Mouse (Mus musculus): ENCODE results near the gene Slc44a1.
A peak's percentile ranks its signal among the peaks of the same experiment; 100 is the strongest.

Slc44a1 gene

GRCm38 (mm10) chr4:53465887-53466286 is 25.7 kb downstream of the Slc44a1 start:
- no peak for DNase-seq (ENCODE audit: low spot score in 2 of 2)

GRCm38 (mm10) chr4:53469007-53469406 is 28.8 kb downstream of the Slc44a1 start:
- DNase-seq (ENCODE audit: low spot score in 2 of 2): peak in 1 of 2 experiments; percentile 24

GRCm38 (mm10) chr4:53474109-53474508 is 33.9 kb downstream of the Slc44a1 start:
- no peak for DNase-seq (ENCODE audit: low spot score in 2 of 2)

- DNase-seq (ENCODE audit: low spot score in 2 of 2): no peak
These were observed 35.2 kb downstream of the Slc44a1 start for GRCm38 (mm10) chr4:53475230-53475952.

- no peak for DNase-seq (ENCODE audit: low spot score in 2 of 2)
These were observed 38.4 kb downstream of the Slc44a1 start for GRCm38 (mm10) chr4:53478644-53479043.

GRCm38 (mm10) chr4:53487216-53488188 is 47.3 kb downstream of the Slc44a1 start:
- no peak for DNase-seq (ENCODE audit: low spot score in 2 of 2)

- no peak for DNase-seq (ENCODE audit: low spot score in 2 of 2)
These were observed 48.6 kb downstream of the Slc44a1 start for GRCm38 (mm10) chr4:53488803-53489202.

GRCm38 (mm10) chr4:53490371-53490770 is 50.2 kb downstream of the Slc44a1 start:
- DNase-seq (ENCODE audit: low spot score in 2 of 2): no peak

GRCm38 (mm10) chr4:53491269-53491668 is 51.1 kb downstream of the Slc44a1 start:
- no peak for DNase-seq (ENCODE audit: low spot score in 2 of 2)

GRCm38 (mm10) chr4:53495646-53496045 is 55.4 kb downstream of the Slc44a1 start:
- DNase-seq (ENCODE audit: low spot score in 2 of 2): no peak

- DNase-seq (ENCODE audit: low spot score in 2 of 2): no peak
These were observed 62.6 kb downstream of the Slc44a1 start for GRCm38 (mm10) chr4:53502764-53503163.

- peak; percentile 46 to 68 for DNase-seq (ENCODE audit: low spot score in 2 of 2)
These were observed 72.1 kb downstream of the Slc44a1 start for GRCm38 (mm10) chr4:53512131-53512916.

GRCm38 (mm10) chr4:53513276-53514081 is 73.3 kb downstream of the Slc44a1 start:
- DNase-seq (ENCODE audit: low spot score in 2 of 2): no peak

GRCm38 (mm10) chr4:53516011-53516532 is 75.9 kb downstream of the Slc44a1 start:
- DNase-seq (ENCODE audit: low spot score in 2 of 2): no peak

GRCm38 (mm10) chr4:53519429-53519828 is 79.2 kb downstream of the Slc44a1 start:
- no peak for DNase-seq (ENCODE audit: low spot score in 2 of 2)

GRCm38 (mm10) chr4:53521028-53521427 is 80.8 kb downstream of the Slc44a1 start:
- no peak for DNase-seq (ENCODE audit: low spot score in 2 of 2)

GRCm38 (mm10) chr4:53522655-53523054 is 82.4 kb downstream of the Slc44a1 start:
- DNase-seq (ENCODE audit: low spot score in 2 of 2): no peak

- no peak for DNase-seq (ENCODE audit: low spot score in 2 of 2)
These were observed 85.3 kb downstream of the Slc44a1 start for GRCm38 (mm10) chr4:53525503-53525902.

GRCm38 (mm10) chr4:53525994-53526393 is 85.8 kb downstream of the Slc44a1 start:
- DNase-seq (ENCODE audit: low spot score in 2 of 2): no peak

GRCm38 (mm10) chr4:53526446-53526845 is 86.2 kb downstream of the Slc44a1 start:
- DNase-seq (ENCODE audit: low spot score in 2 of 2): no peak

- no peak for DNase-seq (ENCODE audit: low spot score in 2 of 2)
These were observed 95.6 kb downstream of the Slc44a1 start for GRCm38 (mm10) chr4:53535795-53536194.
